Mouse (Mus musculus) embryonic fibroblast, embryonic 13.5 days (primary cell): ENCODE results near the gene Hoxb6. TPM values are rescaled to one million over a fixed set of nuclear protein-coding genes. Genes with fewer than 3 reads are reported as not detected.

ENCODE experiments used
- H3K27ac ChIP-seq: 2 replicates; pipeline ENCODE4 v1.5.1; 2012; ENCODE audit warnings: low read length, control low read depth, inconsistent platforms; ENCODE audit not compliant: insufficient read depth
- H3K4me1 ChIP-seq: 2 replicates; pipeline ENCODE4 v1.6.1; 2011; ENCODE audit warnings: low read length; ENCODE audit not compliant: control insufficient read depth, insufficient read depth
- H3K4me3 ChIP-seq: 2 replicates; pipeline ENCODE4 v1.5.1; 2011; ENCODE audit warnings: mild to moderate bottlenecking, control low read depth, low read length; ENCODE audit not compliant: insufficient read depth
- CTCF ChIP-seq: IDR thresholded peaks from 2 replicates; pipeline ENCODE4 v1.5.1; 2011; ENCODE audit warnings: mild to moderate bottlenecking, control low read depth, low read length, moderate library complexity, borderline replicate concordance; ENCODE audit not compliant: insufficient read depth
- POLR2A ChIP-seq: IDR thresholded peaks from 2 replicates; pipeline ENCODE4 v1.6.1; 2011; ENCODE audit warnings: low read depth, mild to moderate bottlenecking, control low read depth, low read length, moderate library complexity
- polyA plus RNA-seq: library from polyadenylated mRNA; stranded (reverse); fragments of >200 nt; gene quantifications from 2 replicates; pipeline ENCODE4 v1.2.4, GENCODE M21; 2011; ENCODE audit warnings: low read depth; ENCODE audit not compliant: missing spikeins, insufficient read length

The Hoxb6 gene
- polyA plus RNA-seq, 1 experiment, result 9.6 TPM

- TF ChIP-seq POLR2A, result no peak
- TF ChIP-seq CTCF, result no peak
- no peak overlapping the region for H3K4me3 ChIP-seq
- H3K4me1 ChIP-seq, result 0 out of 2 replicates have a peak, but pooled peaks cover 11% of the 10 kb centered on the region
- H3K27ac ChIP-seq, result peak overlapping the region; percentile 56
Observed at GRCm38 (mm10) chr11:96259511-96259910, 32.8 kb upstream of the Hoxb6 start.

DNA sequence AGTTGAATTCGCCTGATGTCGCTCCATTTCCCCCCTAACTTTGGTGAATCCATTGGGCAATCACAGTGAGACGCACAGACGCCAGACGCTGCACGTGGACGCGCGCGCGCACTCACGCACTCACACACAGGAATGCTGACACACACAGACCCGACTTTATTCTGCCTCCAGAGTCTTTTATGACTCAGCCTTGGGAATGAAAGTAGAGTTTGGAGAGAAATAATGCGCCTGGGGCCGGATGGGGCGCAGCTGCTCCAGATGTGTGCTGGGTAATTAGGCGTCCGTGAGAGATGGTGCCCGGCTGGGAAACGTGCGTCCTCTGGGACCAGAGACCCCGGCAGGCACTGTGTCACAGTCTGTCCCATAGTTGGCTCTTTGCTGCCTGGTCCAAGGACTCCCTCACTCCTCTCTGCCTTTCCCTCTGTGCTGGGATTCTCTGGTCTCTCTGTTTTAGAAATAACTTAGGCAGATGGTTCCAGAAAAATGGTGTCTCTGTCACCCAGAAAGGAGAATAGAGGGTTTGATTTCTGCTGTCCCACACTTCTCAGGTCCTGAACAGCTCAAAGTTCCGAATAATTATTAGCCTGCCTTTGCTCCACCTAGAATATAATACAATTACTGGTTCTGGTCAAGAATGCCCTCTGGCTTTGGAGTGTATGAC lies 31.8 kb upstream of the Hoxb6 start:
- H3K27ac ChIP-seq, result peak overlapping the region; percentile 59
- TF ChIP-seq POLR2A (no peak), CTCF (no peak)
- H3K4me1 ChIP-seq, result 0 out of 2 replicates have a peak, but pooled peaks cover 11% of the 10 kb centered on the region
- peak overlapping the region; percentile 9; the same call in 1 of the 2 replicates for H3K4me3 ChIP-seq

DNA sequence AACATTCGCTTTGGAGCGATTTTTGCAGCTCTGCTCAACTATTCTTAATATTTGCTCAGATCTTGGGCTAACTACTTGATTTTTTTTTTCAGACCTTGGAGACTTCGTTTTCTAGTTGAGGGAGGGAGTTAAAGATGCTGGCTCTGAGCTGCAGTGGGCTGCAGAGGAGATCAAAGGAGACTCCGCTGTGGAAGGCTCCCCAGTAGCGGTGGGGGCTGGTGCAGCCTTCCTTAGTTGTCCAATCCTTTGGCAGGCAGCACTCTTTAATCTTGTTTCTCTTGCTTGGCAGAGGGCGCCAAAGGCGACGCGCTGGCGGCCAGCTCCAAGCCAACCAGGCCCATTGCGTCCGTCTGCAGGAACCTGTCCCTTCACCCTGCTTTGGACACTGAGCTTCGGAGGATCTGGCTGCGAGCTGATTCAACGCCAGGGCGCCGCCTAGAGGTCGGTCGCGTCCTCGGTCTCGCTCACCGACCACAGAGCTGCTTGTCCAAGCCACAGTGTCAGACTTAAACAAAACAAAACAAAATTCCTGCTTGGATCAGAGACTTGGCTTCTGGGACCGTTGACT lies 30.9 kb upstream of the Hoxb6 start:
- H3K27ac ChIP-seq, result peak overlapping the region; percentile 59; the same call in 1 of the 2 replicates
- no peak overlapping the region for H3K4me3 ChIP-seq
- no peak for TF ChIP-seq POLR2A
- peak; percentile 85 for TF ChIP-seq CTCF
- H3K4me1 ChIP-seq, result 0 out of 2 replicates have a peak, but pooled peaks cover 11% of the 10 kb centered on the region

DNA sequence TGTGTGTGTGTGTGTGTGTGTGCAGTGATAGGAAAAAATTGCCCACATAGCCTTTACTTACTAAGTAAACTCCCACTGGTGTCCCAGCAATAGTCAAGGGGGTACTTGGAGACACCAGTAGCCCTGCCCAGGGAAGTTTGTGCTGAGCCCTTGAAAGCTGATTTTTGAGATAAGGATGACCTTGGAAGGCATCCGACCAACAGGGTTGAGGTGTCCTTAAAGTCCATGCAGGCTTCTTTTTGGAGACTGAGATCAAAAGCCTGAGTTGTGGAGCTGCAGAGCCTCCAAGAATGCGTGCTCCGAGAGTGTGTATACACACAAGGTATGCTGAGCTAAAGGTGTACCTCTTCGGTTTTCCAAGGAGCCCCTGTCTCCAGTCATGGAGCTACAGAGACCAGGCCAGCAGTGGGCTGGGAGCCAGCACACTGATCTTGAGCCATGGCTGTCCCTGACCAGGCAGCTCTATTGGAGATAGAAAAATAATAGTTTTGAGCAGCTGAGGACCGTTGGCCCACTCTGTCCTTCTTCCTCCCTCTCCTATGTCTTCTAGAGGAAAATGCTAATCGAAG lies 29.9 kb upstream of the Hoxb6 start:
- no peak for TF ChIP-seq CTCF
- TF ChIP-seq POLR2A, result no peak
- H3K4me1 ChIP-seq, result 0 out of 2 replicates have a peak, but pooled peaks cover 8% of the 10 kb centered on the region
- no peak overlapping the region for H3K27ac ChIP-seq
- H3K4me3 ChIP-seq, result no peak overlapping the region

DNA sequence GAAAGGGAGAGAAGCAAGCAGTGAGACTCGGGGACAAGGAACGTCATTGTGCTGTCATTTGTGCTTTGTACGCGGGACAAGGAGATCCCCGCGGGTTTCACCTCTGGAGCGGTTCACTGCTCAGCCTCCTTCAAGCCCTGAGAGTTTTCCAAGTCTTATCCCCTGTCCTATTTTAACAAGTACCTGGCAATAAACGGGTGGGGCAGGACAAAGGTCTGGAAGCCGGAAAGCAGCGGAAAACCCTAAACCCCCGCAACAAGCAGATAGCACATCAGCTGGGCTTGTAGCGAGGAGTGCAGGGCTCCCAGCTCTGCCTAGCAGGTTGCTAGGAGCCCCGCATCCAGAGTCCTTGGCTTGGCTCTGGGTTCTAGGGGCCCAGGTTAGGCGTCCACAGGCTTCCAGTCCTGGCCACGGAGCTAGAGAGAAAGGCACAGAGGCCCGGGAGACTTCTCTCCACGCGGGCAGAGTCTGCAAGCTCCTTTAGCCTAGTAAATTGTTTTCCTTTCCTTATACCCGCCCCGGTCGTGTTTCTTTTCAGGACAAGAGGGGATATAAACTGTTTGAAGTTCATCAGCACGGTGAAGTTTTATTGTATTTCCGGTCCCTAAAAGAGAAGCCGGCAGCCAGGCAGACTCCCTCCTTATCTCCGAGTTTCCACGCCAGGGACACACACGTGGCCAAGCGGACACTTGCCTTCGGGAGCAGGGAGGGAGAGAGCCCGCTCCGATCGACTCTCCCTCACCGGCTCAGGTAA lies 28.5 kb upstream of the Hoxb6 start:
- no peak overlapping the region for H3K27ac ChIP-seq
- 0 out of 2 replicates have a peak, but pooled peaks cover 8% of the 10 kb centered on the region for H3K4me1 ChIP-seq
- no peak overlapping the region for H3K4me3 ChIP-seq
- TF ChIP-seq POLR2A (no peak), CTCF (no peak)

GRCm38 (mm10) chr11:96264390-96265020 lies 27.8 kb upstream of the Hoxb6 start:
- Histone ChIP-seq H3K4me1 (0 out of 2 replicates have a peak, but pooled peaks cover 8% of the 10 kb centered on the region), H3K27ac (no peak overlapping the region), H3K4me3 (no peak overlapping the region)
- TF ChIP-seq POLR2A (no peak), CTCF (no peak)

- no peak for TF ChIP-seq CTCF
- H3K4me3 ChIP-seq, result no peak overlapping the region
- 0 out of 2 replicates have a peak, but pooled peaks cover 5% of the 10 kb centered on the region for H3K4me1 ChIP-seq
- H3K27ac ChIP-seq, result no peak overlapping the region
Observed at GRCm38 (mm10) chr11:96265954-96266353, 26.3 kb upstream of the Hoxb6 start.

DNA sequence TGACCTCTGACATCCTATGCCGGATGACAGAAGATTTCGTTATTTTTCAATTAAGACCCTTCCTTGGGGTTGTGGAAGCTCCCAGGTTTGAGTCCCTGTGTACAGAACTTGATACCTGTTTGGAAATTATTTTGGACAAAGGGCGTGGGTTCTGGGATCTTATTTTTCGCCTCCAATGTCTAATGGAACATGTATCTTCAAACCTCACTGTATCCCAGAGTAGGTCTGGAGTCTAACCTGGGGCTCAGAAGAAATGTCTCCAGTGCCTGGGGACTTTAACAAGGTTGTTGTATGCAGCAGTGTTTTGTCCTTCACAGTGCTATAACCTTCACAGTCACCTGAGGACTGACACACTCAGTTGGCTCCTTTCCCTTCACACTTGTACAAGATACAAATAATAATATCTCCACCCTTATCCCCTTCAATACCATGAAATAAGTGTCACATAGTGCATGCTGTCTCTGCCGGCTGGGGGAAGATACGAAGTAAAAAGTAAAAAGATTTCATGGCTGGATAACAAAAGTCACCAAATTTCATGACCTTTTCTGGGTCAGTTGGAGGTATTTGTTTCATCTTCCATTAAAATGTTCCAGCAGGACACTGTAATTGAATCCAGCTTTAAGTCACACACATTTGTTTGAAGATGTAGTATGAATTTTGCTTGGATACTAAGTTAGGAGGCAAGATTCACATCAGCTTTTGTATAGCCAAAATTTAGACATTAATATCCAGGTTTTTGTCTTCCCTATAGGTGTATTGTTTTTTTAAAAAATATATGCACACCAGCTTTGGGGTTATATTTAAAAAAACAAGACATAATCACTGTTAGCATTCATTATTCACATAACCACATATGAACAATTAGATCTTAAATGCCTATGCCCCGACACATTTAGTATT lies 25.0 kb upstream of the Hoxb6 start:
- no peak for TF ChIP-seq CTCF
- TF ChIP-seq POLR2A, result no peak
- H3K27ac ChIP-seq, result no peak overlapping the region
- H3K4me3 ChIP-seq, result no peak overlapping the region
- no peaks in the 10 kb centered on the region for H3K4me1 ChIP-seq
